Mouse (Mus musculus) lung, embryonic 16.5 days (tissue): ENCODE data around the gene Utp11. TPM values are rescaled to one million over a fixed set of nuclear protein-coding genes. Genes with fewer than 3 reads are reported as not detected.
A peak's percentile ranks its signal among the peaks of the same experiment; 100 is the strongest.

Source experiments
- ATAC-seq: fragments of 200-750 bp; cut with Nextera tagmentation; 2 replicates; pipeline ENCODE4 v1.8.0; 2017; ENCODE audit warnings: low read depth, mild to moderate bottlenecking, moderate library complexity
- H3K27ac ChIP-seq: fragments of 300-500 bp; sonication (generic); 2 replicates; pipeline ENCODE4 v1.5.1; 2014; ENCODE audit warnings: mild to moderate bottlenecking, control low read depth, low read length
- H3K27me3 ChIP-seq: fragments of 300-500 bp; sonication (generic); 2 replicates; pipeline ENCODE4 v1.6.1; 2014; ENCODE audit warnings: low read depth, low read length, mixed read lengths; ENCODE audit not compliant: control insufficient read depth, insufficient read depth
- H3K36me3 ChIP-seq: fragments of 300-500 bp; sonication (generic); 2 replicates; pipeline ENCODE4 v1.6.1; 2014; ENCODE audit warnings: low read length; ENCODE audit not compliant: control insufficient read depth, insufficient read depth
- H3K4me1 ChIP-seq: fragments of 300-500 bp; sonication (generic); replicated peaks from 2 replicates; pipeline ENCODE4 v1.6.1; 2014; ENCODE audit warnings: low read length, mixed read lengths; ENCODE audit not compliant: control insufficient read depth, insufficient read depth
- H3K4me2 ChIP-seq: fragments of 300-500 bp; sonication (generic); 2 replicates; pipeline ENCODE4 v1.6.1; 2014; ENCODE audit warnings: low read depth, low read length, control low read depth
- H3K4me3 ChIP-seq: fragments of 300-500 bp; sonication (generic); 2 replicates; pipeline ENCODE4 v1.5.1; 2014; ENCODE audit warnings: mild to moderate bottlenecking, low read length, control low read depth
- H3K9ac ChIP-seq: fragments of 300-500 bp; sonication (generic); 2 replicates; pipeline ENCODE4 v1.6.1; 2014; ENCODE audit warnings: low read length, control low read depth
- H3K9me3 ChIP-seq: fragments of 300-500 bp; sonication (generic); 2 replicates; pipeline ENCODE4 v1.6.1; 2016; ENCODE audit warnings: low read length; ENCODE audit not compliant: control insufficient read depth
- WGBS: fragments of 180-500 bp; shearing (Covaris S2); extraction: QIAGEN DNeasy Blood & Tissue Kit; methylation state at CpG from one replicate; pipeline ENCODE4 v1.1.7; 2014; 5-methylcytosine and 5-hydroxymethylcytosine counted together
- polyA plus RNA-seq: library from polyadenylated mRNA; unstranded; fragments of >200 nt; fragmentation: Nextera tagmentation; extraction: Ambion mirVana; gene quantifications from 2 replicates; pipeline ENCODE4 v1.2.1, GENCODE M21; 2015

Gene Utp11
- polyA plus RNA-seq = 52.9 and 59.5 TPM in 2 replicates

GRCm38 (mm10) chr4:124693135-124693894 lies at the start of gene Utp11:
Gene Utp11 (minus strand): TSS chr4:124693600.
- peaks cover 20% of the 10 kb centered on the region for H3K27me3 ChIP-seq
- H3K9me3 ChIP-seq = no peaks in the 10 kb centered on the region
- peak within 1 kb of the TSS; percentile 82 for H3K4me2 ChIP-seq
- H3K36me3 ChIP-seq = no peaks in the 10 kb centered on the region
- H3K27ac ChIP-seq = peak within 1 kb of the TSS; percentile 78
- ATAC-seq = peak; percentile 95
- peak within 1 kb of the TSS; percentile 84 for H3K4me3 ChIP-seq
- peak within 1 kb of the TSS; percentile 84 for H3K9ac ChIP-seq
- peaks cover 8% of the 10 kb centered on the region; the same call in 1 of the 2 replicates for H3K4me1 ChIP-seq
- WGBS = under 1% methylated on average over 43 of the region's 43 CpGs

- Histone ChIP-seq H3K4me3 (no peak overlapping the region), H3K4me2 (no peak overlapping the region), H3K36me3 (no peaks in the 10 kb centered on the region), H3K27ac (no peak overlapping the region), H3K9me3 (no peaks in the 10 kb centered on the region), H3K9ac (no peak overlapping the region), H3K27me3 (no peaks in the 10 kb centered on the region), H3K4me1 (peaks cover 8% of the 10 kb centered on the region)
- 78% methylated on average over 11 of the region's 11 CpGs for WGBS
- no peak for ATAC-seq
Observed at GRCm38 (mm10) chr4:124742839-124743238, 49.4 kb upstream of the Utp11 start.

- Histone ChIP-seq H3K36me3 (no peaks in the 10 kb centered on the region), H3K4me2 (peak within 1 kb of the TSS; percentile 84), H3K27ac (peak within 1 kb of the TSS; percentile 45; the same call in 1 of the 2 replicates), H3K4me1 (peaks cover 8% of the 10 kb centered on the region), H3K9me3 (no peaks in the 10 kb centered on the region), H3K27me3 (no peaks in the 10 kb centered on the region), H3K4me3 (peak within 1 kb of the TSS; percentile 74), H3K9ac (peak within 1 kb of the TSS; percentile 86)
- WGBS = 12% methylated on average over 25 of the region's 25 CpGs
- ATAC-seq = peak; percentile 93
Observed at GRCm38 (mm10) chr4:124741376-124742343, 48.3 kb upstream of the Utp11 start, which contains the start of gene Inpp5b. Gene Inpp5b (plus strand): TSS chr4:124741850.

GRCm38 (mm10) chr4:124738783-124739182 lies 45.4 kb upstream of the Utp11 start:
- Histone ChIP-seq H3K9me3 (no peaks in the 10 kb centered on the region), H3K4me2 (no peak overlapping the region), H3K27me3 (no peaks in the 10 kb centered on the region), H3K9ac (no peak overlapping the region), H3K4me1 (peaks cover 8% of the 10 kb centered on the region), H3K36me3 (no peaks in the 10 kb centered on the region), H3K4me3 (no peak overlapping the region), H3K27ac (no peak overlapping the region)
- WGBS = 43% methylated on average over 1 of the region's 1 CpGs
- no peak for ATAC-seq

- H3K27me3 ChIP-seq = no peaks in the 10 kb centered on the region
- peaks cover 8% of the 10 kb centered on the region for H3K4me1 ChIP-seq
- 56% methylated on average over 4 of the region's 4 CpGs for WGBS
- H3K4me3 ChIP-seq = no peak overlapping the region
- peaks cover 3% of the 10 kb centered on the region; the same call in 1 of the 2 replicates for H3K36me3 ChIP-seq
- no peak for ATAC-seq
- no peak overlapping the region for H3K4me2 ChIP-seq
- no peak overlapping the region for H3K27ac ChIP-seq
- H3K9me3 ChIP-seq = no peaks in the 10 kb centered on the region
- no peak overlapping the region for H3K9ac ChIP-seq
Observed at GRCm38 (mm10) chr4:124738013-124738412, 44.6 kb upstream of the Utp11 start.

DNA sequence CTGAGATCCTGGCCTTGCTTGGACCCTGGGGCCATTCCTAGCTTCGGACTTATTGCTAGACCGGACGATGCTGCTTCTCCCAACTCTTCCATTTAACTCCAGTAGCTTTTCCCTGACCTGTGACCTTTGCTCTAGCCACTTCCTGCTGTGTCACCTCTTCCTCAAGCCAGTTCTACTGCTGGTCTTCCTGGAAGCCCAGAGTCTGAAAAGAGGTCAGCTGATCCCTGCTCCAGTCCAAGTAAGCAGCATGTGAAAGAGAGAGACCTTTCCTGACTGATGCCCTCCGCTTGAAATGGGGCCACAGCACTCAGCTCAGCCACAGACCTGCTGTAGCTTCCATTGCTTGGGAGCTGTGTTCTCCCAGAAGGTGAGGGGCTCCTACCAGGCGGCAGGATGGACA lies 44.1 kb upstream of the Utp11 start:
- Histone ChIP-seq H3K27me3 (no peaks in the 10 kb centered on the region), H3K9me3 (no peaks in the 10 kb centered on the region), H3K4me3 (no peak overlapping the region), H3K36me3 (peaks cover 7% of the 10 kb centered on the region; the same call in 1 of the 2 replicates), H3K4me1 (peaks cover 8% of the 10 kb centered on the region), H3K9ac (no peak overlapping the region), H3K27ac (no peak overlapping the region), H3K4me2 (no peak overlapping the region)
- no peak for ATAC-seq
- 75% methylated on average over 5 of the region's 5 CpGs for WGBS

DNA sequence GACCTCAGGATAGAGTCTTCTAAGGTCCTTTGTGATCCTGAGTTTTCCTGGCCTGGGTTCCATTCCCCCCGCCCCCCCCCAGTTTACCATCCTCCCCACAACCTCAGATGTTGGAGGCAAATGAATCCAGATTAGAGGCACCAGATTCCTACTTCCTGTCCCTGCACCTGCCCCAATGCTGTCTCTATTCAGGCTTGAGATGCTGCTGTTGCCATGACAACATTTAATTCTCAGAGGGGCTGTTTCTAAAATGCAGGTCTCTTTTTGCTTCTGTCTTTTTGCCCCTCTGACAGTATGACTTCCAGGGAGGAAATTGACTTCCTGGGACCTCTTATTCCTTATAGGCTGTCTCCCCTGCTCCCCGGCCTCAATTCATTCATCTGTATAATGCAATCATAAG lies 43.6 kb upstream of the Utp11 start:
- ATAC-seq = no peak
- Histone ChIP-seq H3K9me3 (no peaks in the 10 kb centered on the region), H3K36me3 (peaks cover 9% of the 10 kb centered on the region), H3K27ac (no peak overlapping the region), H3K9ac (no peak overlapping the region), H3K4me1 (peaks cover 3% of the 10 kb centered on the region), H3K4me2 (no peak overlapping the region), H3K4me3 (no peak overlapping the region), H3K27me3 (no peaks in the 10 kb centered on the region)
- WGBS = 68% methylated on average over 2 of the region's 2 CpGs

- Histone ChIP-seq H3K27me3 (no peaks in the 10 kb centered on the region), H3K27ac (no peak overlapping the region), H3K4me2 (no peak overlapping the region), H3K9ac (no peak overlapping the region), H3K4me1 (no peaks in the 10 kb centered on the region), H3K9me3 (no peaks in the 10 kb centered on the region), H3K4me3 (no peak overlapping the region), H3K36me3 (peaks cover 59% of the 10 kb centered on the region)
- no peak for ATAC-seq
- WGBS = 91% methylated on average over 6 of the region's 6 CpGs
Observed at GRCm38 (mm10) chr4:124726121-124726520, 32.7 kb upstream of the Utp11 start.

GRCm38 (mm10) chr4:124719101-124719500 lies 25.7 kb upstream of the Utp11 start:
- H3K4me3 ChIP-seq = no peak overlapping the region
- H3K9me3 ChIP-seq = no peaks in the 10 kb centered on the region
- no peak for ATAC-seq
- H3K4me2 ChIP-seq = no peak overlapping the region
- H3K27ac ChIP-seq = no peak overlapping the region
- H3K27me3 ChIP-seq = no peaks in the 10 kb centered on the region
- H3K36me3 ChIP-seq = peaks cover 29% of the 10 kb centered on the region
- peaks cover 3% of the 10 kb centered on the region for H3K4me1 ChIP-seq
- no peak overlapping the region for H3K9ac ChIP-seq
- 95% methylated on average over 4 of the region's 4 CpGs for WGBS
